Mouse (Mus musculus) embryonic facial prominence, embryonic 11.5 days (tissue): ENCODE data around the gene Taok3. TPM values are rescaled to one million over a fixed set of nuclear protein-coding genes. Genes with fewer than 3 reads are reported as not detected.

Experiments used
- ATAC-seq: fragments of 200-750 bp; cut with Nextera tagmentation; replicated peaks from 2 replicates; pipeline ENCODE4 v1.8.0; 2017; ENCODE audit warnings: low read depth; ENCODE audit not compliant: insufficient number of reproducible peaks, low FRiP score, low TSS enrichment
- DNase-seq: peaks from one replicate; pipeline ENCODE4 v3.0.0-alpha.2; 2015; ENCODE audit warnings: low spot score
- H3K27ac ChIP-seq: fragments of 300-500 bp; sonication (generic); replicated peaks from 2 replicates; pipeline ENCODE4 v1.5.1; 2014; ENCODE audit warnings: mild to moderate bottlenecking, low read depth, low read length, control low read depth
- H3K27me3 ChIP-seq: fragments of 300-500 bp; sonication (generic); 2 replicates; pipeline ENCODE4 v1.6.1; 2014; ENCODE audit warnings: mild to moderate bottlenecking, low read length, moderate library complexity, mixed read lengths; ENCODE audit not compliant: control insufficient read depth, insufficient read depth
- H3K36me3 ChIP-seq: fragments of 300-500 bp; sonication (generic); replicated peaks from 2 replicates; pipeline ENCODE4 v1.6.1; 2014; ENCODE audit warnings: low read depth, mild to moderate bottlenecking, low read length, moderate library complexity, mixed read lengths; ENCODE audit not compliant: control insufficient read depth, insufficient read depth
- H3K4me1 ChIP-seq: fragments of 300-500 bp; sonication (generic); 2 replicates; pipeline ENCODE4 v1.6.1; 2014; ENCODE audit warnings: low read length, mixed read lengths; ENCODE audit not compliant: control insufficient read depth, insufficient read depth
- H3K4me2 ChIP-seq: fragments of 300-500 bp; sonication (generic); 2 replicates; pipeline ENCODE4 v1.6.1; 2014; ENCODE audit warnings: low read depth, mild to moderate bottlenecking, control low read depth, low read length, moderate library complexity
- H3K4me3 ChIP-seq: fragments of 300-500 bp; sonication (generic); 2 replicates; pipeline ENCODE4 v1.5.1; 2014; ENCODE audit warnings: low read depth, low read length, control low read depth
- H3K9ac ChIP-seq: fragments of 300-500 bp; sonication (generic); replicated peaks from 2 replicates; pipeline ENCODE4 v1.6.1; 2014; ENCODE audit warnings: mild to moderate bottlenecking, control low read depth, low read length
- H3K9me3 ChIP-seq: fragments of 300-500 bp; sonication (generic); replicated peaks from 2 replicates; pipeline ENCODE4 v1.6.1; 2016; ENCODE audit warnings: mild to moderate bottlenecking, low read length, inconsistent platforms, mixed read lengths; ENCODE audit not compliant: control insufficient read depth
- WGBS: fragments of 180-500 bp; shearing (Covaris S2); extraction: QIAGEN DNeasy Blood & Tissue Kit; methylation state at CpG from one replicate; pipeline ENCODE4 v1.1.7; 2014; 5-methylcytosine and 5-hydroxymethylcytosine counted together
- polyA plus RNA-seq: library from polyadenylated mRNA; unstranded; fragments of >200 nt; fragmentation: Nextera tagmentation; extraction: Ambion mirVana; gene quantifications from 2 replicates; pipeline ENCODE4 v1.2.1, GENCODE M21; 2014

Taok3 gene
- polyA plus RNA-seq, 1 experiment from 2014 or later, result 12.0 TPM

GRCm38 (mm10) chr5:117113330-117113729, 6.6 kb upstream of the Taok3 start:
- Histone ChIP-seq H3K36me3 (peaks cover 5% of the 10 kb centered on the region; the same call in 1 of the 2 replicates), H3K4me1 (no peaks in the 10 kb centered on the region), H3K4me2 (no peak overlapping the region), H3K27ac (no peak overlapping the region), H3K4me3 (no peak overlapping the region), H3K9ac (no peak overlapping the region), H3K27me3 (no peaks in the 10 kb centered on the region), H3K9me3 (no peaks in the 10 kb centered on the region)
- WGBS, result 89% methylated on average over 7 of the region's 7 CpGs
- ATAC-seq, result no peak
- DNase-seq, result peak; percentile 44

- Histone ChIP-seq H3K36me3 (no peaks in the 10 kb centered on the region), H3K27me3 (no peaks in the 10 kb centered on the region), H3K4me3 (peak overlapping the region; percentile 84), H3K9me3 (no peaks in the 10 kb centered on the region), H3K4me1 (no peaks in the 10 kb centered on the region), H3K9ac (peak overlapping the region; percentile 79), H3K4me2 (peak overlapping the region; percentile 78), H3K27ac (no peak overlapping the region)
- DNase-seq (peak; percentile 58), ATAC-seq (no peak)
- WGBS, result 6% methylated on average over 16 of the region's 16 CpGs
These were observed 5.2 kb upstream of the Taok3 start for GRCm38 (mm10) chr5:117114581-117115192.

- Histone ChIP-seq H3K9me3 (no peaks in the 10 kb centered on the region), H3K4me3 (peak overlapping the region; percentile 84), H3K4me2 (peak overlapping the region; percentile 78), H3K36me3 (no peaks in the 10 kb centered on the region), H3K27ac (peak overlapping the region; percentile 17; the same call in 1 of the 2 replicates), H3K27me3 (no peaks in the 10 kb centered on the region), H3K4me1 (no peaks in the 10 kb centered on the region), H3K9ac (peak overlapping the region; percentile 79)
- under 1% methylated on average over 41 of the region's 43 CpGs for WGBS
- peak; percentile 21 for DNase-seq
- ATAC-seq, result no peak
These were observed 4.6 kb upstream of the Taok3 start for GRCm38 (mm10) chr5:117115193-117115767.

GRCm38 (mm10) chr5:117115836-117116366, 4.0 kb upstream of the Taok3 start, which contains the start of gene Suds3:
Suds3 (minus strand) TSS chr5:117116113.
- Histone ChIP-seq H3K4me3 (peak within 1 kb of the TSS; percentile 84), H3K4me1 (no peaks in the 10 kb centered on the region), H3K36me3 (no peaks in the 10 kb centered on the region), H3K27me3 (peaks cover 3% of the 10 kb centered on the region; the same call in 1 of the 2 replicates), H3K9me3 (no peaks in the 10 kb centered on the region), H3K4me2 (peak within 1 kb of the TSS; percentile 78), H3K27ac (peak within 1 kb of the TSS; percentile 17; the same call in 1 of the 2 replicates), H3K9ac (peak within 1 kb of the TSS; percentile 79)
- WGBS, result under 1% methylated on average over 58 of the region's 59 CpGs
- peak; percentile 69 for ATAC-seq
- peak; percentile 90 for DNase-seq

- peaks cover 5% of the 10 kb centered on the region for H3K27me3 ChIP-seq
- no peak overlapping the region for H3K9ac ChIP-seq
- DNase-seq (no peak), ATAC-seq (no peak)
- no peak overlapping the region for H3K4me2 ChIP-seq
- H3K9me3 ChIP-seq, result no peaks in the 10 kb centered on the region
- H3K4me1 ChIP-seq, result no peaks in the 10 kb centered on the region
- H3K27ac ChIP-seq, result no peak overlapping the region
- H3K36me3 ChIP-seq, result no peaks in the 10 kb centered on the region
- WGBS, result 71% methylated on average over 2 of the region's 2 CpGs
- H3K4me3 ChIP-seq, result no peak overlapping the region
These were observed 3.3 kb upstream of the Taok3 start for GRCm38 (mm10) chr5:117116660-117117059.

GRCm38 (mm10) chr5:117117241-117117640, 2.7 kb upstream of the Taok3 start:
- ATAC-seq (no peak), DNase-seq (no peak)
- Histone ChIP-seq H3K27ac (no peak overlapping the region), H3K27me3 (peaks cover 5% of the 10 kb centered on the region), H3K4me1 (no peaks in the 10 kb centered on the region), H3K9me3 (no peaks in the 10 kb centered on the region), H3K9ac (no peak overlapping the region), H3K4me3 (no peak overlapping the region), H3K4me2 (no peak overlapping the region), H3K36me3 (no peaks in the 10 kb centered on the region)
- 81% methylated on average over 2 of the region's 2 CpGs for WGBS

- Histone ChIP-seq H3K4me2 (no peak overlapping the region), H3K4me1 (no peaks in the 10 kb centered on the region), H3K27me3 (peaks cover 5% of the 10 kb centered on the region), H3K27ac (no peak overlapping the region), H3K9me3 (no peaks in the 10 kb centered on the region), H3K4me3 (no peak overlapping the region), H3K36me3 (no peaks in the 10 kb centered on the region), H3K9ac (no peak overlapping the region)
- ATAC-seq, result no peak
- no peak for DNase-seq
- 71% methylated on average over 7 of the region's 7 CpGs for WGBS
These were observed 2.2 kb upstream of the Taok3 start for GRCm38 (mm10) chr5:117117716-117118115.

GRCm38 (mm10) chr5:117118220-117118619, 1.7 kb upstream of the Taok3 start:
- Histone ChIP-seq H3K4me1 (no peaks in the 10 kb centered on the region), H3K27ac (no peak overlapping the region), H3K9me3 (no peaks in the 10 kb centered on the region)

More at GRCm38 (mm10) chr5:117118220-117118619, 1.7 kb upstream of the Taok3 start:
- Histone ChIP-seq H3K27me3 (peaks cover 5% of the 10 kb centered on the region), H3K4me3 (no peak overlapping the region), H3K4me2 (no peak overlapping the region), H3K9ac (no peak overlapping the region), H3K36me3 (no peaks in the 10 kb centered on the region)
- ATAC-seq (no peak), DNase-seq (no peak)
- 85% methylated on average over 2 of the region's 2 CpGs for WGBS
